Mouse (Mus musculus) testis, postnatal 10 days (tissue): ENCODE measurements at regions not wholly inside any gene's neighbourhood (a gene's known extent, or its start where the extent isn't known, plus 50 kb on each side); places are given as distances from the start of the nearest gene placed in this dataset.

Experiments
- DNase-seq: peaks from one replicate; pipeline ENCODE4 v3.0.0; 2021; ENCODE audit warnings: low spot score

- DNase-seq: no peak
These were observed 128.9 kb upstream of the N6amt1 start for GRCm38 (mm10) chr16:87225085-87225484.

- no peak for DNase-seq
These were observed 130.0 kb upstream of the N6amt1 start for GRCm38 (mm10) chr16:87224024-87224423.

GRCm38 (mm10) chr16:87220611-87221010 is 133.4 kb upstream of the N6amt1 start:
- DNase-seq: no peak

DNA sequence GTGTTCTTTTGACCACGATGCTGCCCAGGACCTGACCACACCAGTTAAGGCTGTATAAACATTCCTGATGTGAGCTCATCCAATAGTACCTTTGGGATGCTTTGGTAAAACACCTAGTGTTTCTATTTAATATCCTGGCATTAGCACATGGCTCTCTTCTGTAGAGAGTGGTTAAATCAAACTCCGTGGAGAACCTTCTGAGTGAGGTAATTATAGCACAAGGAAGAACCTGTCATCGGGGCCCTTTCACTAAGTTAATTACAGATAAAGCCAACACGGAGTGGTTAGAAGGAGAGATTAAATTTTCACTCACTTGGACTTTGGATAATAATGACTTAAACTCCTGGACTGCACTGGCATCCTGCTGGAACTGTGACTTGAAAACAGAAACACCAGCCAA is 133.8 kb upstream of the N6amt1 start:
- no peak for DNase-seq

- no peak for DNase-seq
These were observed 146.1 kb upstream of the N6amt1 start for GRCm38 (mm10) chr16:87207875-87208274.

DNA sequence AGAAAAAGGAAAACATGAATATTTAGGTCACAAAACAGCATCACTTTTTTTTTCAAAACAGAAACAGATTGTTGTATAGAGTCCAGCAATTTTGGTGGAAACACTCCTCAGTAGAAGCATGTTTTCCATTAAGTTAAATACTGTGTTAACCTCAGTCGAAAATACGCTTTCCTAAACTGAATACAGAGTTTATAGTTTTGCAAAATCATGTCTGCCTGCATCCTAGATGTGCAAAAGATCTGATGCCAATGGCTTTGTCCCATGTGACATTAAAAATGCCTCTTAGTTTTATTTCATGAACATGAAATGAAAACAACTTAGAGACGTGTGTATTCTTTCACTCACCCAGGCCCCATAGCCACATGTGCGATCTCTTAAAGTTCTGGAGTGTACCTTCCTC is 163.5 kb upstream of the N6amt1 start:
- no peak for DNase-seq

- DNase-seq: no peak
These were observed 165.2 kb upstream of the N6amt1 start for GRCm38 (mm10) chr16:87188737-87189136.

DNA sequence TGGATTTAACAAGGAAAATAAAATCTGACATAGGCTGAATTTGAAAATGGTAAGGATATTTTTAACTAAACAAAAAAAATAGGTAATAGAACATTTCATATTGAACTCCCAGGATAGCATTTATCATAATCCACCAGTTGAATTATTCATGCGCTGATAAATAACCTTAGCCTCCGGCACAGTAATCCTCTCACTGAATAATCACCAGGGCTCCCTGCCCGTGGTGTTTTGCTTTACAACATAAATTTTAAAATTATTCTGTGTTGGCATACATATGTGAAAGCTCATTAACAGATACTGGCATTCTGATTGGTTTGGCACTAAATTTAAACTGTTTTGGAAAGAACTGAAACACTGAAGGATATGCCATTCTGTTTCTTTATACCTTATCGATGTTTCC is 181.6 kb upstream of the N6amt1 start:
- DNase-seq: no peak

DNA sequence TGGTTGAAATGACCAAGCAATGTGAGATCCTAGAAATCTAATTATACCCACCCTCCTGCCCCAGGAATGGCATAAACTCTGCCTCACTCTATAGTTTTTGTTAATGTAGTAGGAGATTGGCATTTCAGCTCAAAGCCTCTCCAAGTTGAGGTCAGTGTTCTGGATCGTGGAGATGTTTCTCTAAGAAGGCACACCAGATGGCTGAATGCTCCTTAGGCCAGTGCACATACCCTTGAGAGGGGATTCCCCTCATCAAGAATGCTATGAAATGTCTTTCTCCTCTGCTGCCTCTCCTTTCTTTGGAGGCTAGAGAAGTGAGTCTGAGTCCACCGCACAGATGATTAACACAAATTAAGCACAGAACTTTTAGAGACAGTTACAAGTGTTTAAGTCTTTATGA is 214.7 kb upstream of the N6amt1 start:
- DNase-seq: no peak

GRCm38 (mm10) chr16:87136503-87136902 is 217.5 kb upstream of the N6amt1 start:
- DNase-seq: no peak

GRCm38 (mm10) chr16:87134452-87134851 is 219.5 kb upstream of the N6amt1 start:
- DNase-seq: no peak

GRCm38 (mm10) chr16:87133874-87134273 is 220.1 kb upstream of the N6amt1 start:
- no peak for DNase-seq

DNA sequence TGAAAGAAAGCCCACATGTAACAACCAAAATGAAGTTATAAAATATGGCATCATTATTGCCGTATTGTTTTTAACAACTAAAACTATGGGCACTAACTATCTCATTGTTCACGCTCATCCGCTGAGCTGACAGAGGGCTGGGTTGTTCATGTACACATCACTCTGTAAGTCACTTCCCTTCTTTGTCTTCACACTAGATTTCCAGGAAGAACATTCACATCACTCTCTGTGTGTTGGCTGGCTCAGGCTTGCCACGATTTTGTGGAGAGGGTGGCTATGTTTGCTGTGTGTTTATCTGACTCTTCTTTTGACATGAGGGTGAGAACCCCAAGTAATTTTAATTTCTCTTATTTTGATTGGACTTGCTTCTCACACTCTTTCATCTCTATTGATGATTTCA is 221.9 kb upstream of the N6amt1 start:
- no peak for DNase-seq

DNA sequence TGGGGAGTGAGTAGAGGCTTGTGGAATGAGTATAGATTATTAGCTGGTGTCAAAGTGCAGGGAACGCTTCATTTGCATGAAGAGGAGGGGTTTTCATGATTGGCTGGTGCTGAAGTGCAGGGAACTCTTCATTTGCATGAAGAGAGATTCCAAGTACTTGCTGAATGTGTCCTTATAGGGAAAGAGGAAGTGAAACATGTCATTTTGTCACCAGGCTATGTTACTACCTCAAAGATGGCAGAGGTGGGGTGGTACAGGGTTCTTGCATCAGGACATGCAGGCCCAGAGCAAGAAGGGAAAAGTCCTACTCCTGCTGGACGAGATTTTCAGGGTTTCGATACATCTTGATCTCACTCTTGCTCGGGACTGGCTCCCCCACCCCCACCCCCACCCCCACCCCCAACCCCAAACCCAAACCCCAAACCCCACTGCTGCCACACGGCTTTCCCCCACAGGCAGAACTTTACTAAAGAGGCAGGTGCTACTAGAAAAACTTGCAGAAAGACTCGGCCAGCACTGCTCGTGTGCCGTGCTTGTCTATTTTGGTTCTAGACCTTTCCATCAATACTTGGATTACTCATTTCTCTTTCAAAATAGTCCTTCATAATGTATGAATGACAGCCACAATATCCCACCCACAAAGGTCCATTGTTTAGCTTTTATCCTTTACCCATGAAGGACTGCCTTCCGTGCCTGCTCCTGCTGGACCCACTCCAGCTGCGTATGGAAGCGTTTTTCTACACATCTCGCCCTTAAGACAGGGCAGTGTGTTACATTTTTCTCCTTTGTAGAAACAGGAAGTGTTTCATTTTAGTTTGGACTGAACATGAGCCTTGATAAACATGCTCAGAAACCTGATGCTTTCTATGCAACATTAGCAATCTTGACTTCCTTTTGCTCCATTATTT is 223.0 kb upstream of the N6amt1 start:
- DNase-seq: no peak

DNA sequence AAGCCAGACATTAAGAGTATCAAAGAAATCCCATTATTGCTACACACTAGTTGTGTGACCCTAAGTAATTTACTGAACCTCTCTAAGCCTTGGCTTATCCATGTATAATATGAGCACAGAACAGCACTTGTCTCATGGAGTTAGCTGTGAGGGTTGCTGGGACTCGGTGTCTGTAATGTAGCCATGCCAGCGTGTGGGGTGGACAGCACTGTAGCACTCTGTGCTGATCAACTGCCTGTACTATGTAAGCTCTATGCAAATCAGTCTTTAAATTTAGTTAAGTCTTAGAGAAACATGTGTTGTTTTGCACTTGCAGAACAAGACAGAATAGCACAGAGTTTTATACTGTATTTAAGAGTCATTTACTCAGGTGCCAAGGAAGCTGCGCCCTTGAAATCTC is 225.0 kb upstream of the N6amt1 start:
- no peak for DNase-seq

GRCm38 (mm10) chr16:87128230-87128629 is 225.8 kb upstream of the N6amt1 start:
- DNase-seq: no peak

DNA sequence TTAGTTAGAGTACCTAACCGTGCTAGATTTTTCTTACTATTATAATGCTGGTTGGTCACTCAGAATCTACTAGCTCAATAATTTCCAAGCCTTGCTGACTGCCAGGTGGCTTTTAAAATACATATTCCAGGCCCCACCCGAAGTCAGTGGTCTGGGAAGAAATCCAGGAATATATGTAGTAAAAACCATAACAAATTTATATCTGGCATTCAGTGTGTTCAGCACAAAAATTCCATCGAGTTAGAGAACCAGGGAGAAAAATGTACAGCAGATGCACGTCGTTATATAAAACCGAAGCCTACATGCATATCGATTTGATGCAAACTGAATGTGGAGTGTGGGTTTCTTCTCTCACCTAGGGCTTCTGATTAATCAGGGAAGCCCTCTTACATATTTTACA is 229.5 kb upstream of the N6amt1 start:
- DNase-seq: no peak

- DNase-seq: no peak
These were observed 250.4 kb upstream of the N6amt1 start for GRCm38 (mm10) chr16:87103599-87103998.

DNA sequence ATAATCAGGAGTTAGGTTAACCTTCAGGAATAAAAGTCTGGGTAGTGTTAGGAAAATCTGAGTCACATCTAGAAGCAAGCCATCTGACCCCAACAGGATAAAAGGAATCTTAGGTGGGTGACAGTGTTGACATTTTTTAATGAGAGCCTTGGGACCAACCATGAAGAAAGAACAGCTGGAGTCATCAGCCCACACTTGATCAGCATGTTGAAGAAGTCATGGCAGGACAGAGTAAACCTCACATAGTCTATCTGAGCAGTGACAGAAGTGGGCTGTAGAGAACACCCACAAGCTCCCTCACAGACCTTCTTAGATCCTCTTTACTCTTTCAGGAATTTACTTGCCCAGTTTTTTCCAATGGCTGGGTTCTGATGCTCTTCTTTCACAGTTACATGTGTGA is 251.9 kb upstream of the N6amt1 start:
- DNase-seq: no peak

GRCm38 (mm10) chr16:87092011-87092410 is 262.0 kb upstream of the N6amt1 start:
- DNase-seq: no peak

- DNase-seq: no peak
These were observed 264.7 kb upstream of the N6amt1 start for GRCm38 (mm10) chr16:87089322-87089721.

- no peak for DNase-seq
These were observed 270.5 kb upstream of the N6amt1 start for GRCm38 (mm10) chr16:87083505-87083904.

GRCm38 (mm10) chr16:87077385-87077784 is 276.6 kb upstream of the N6amt1 start:
- DNase-seq: no peak

DNA sequence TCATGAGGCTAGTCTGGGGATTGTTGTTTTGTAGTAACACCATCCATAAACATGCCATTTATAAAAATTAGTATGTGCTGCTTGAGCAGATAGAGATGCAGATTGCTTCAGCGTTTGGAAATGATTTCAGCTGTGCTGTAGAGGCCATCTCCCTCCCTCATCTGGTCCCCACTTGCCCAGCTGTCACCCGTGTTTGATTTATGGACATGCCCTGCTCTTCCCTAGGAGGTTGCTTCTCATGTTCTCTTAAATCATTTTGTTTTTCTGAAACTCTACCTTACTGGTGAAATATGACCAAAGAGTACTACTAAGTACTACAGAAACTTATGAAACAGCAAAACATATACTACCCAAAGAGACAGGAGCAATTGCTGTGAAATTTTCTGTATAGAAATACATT is 284.7 kb upstream of the N6amt1 start:
- no peak for DNase-seq
